Mouse (Mus musculus): ENCODE measurements around the gene Hoxd3.

Gene Hoxd3

GRCm38 (mm10) chr2:74795531-74795930 is 83.8 kb downstream of the Hoxd3 start:
- DNase-seq (ENCODE audit: low spot score in 2 of 2) = peak; percentile 25 to 28
